Mouse (Mus musculus) liver, embryonic 12.5 days (tissue): ENCODE results near the gene Ggt6. TPM values are rescaled to one million over a fixed set of nuclear protein-coding genes. Genes with fewer than 3 reads are reported as not detected.

Experiments used
- ATAC-seq: fragments of 200-750 bp; cut with Nextera tagmentation; 2 replicates; pipeline ENCODE4 v1.8.0; 2017; ENCODE audit warnings: moderate number of reproducible peaks, mild to moderate bottlenecking, moderate library complexity
- H3K27ac ChIP-seq: fragments of 300-500 bp; sonication (generic); 2 replicates; pipeline ENCODE4 v1.5.1; 2016; ENCODE audit warnings: mild to moderate bottlenecking
- H3K27me3 ChIP-seq: fragments of 300-500 bp; sonication (generic); replicated peaks from 2 replicates; pipeline ENCODE4 v1.6.1; 2016; ENCODE audit warnings: mild to moderate bottlenecking, moderate library complexity
- H3K36me3 ChIP-seq: fragments of 300-500 bp; sonication (generic); 2 replicates; pipeline ENCODE4 v1.6.1; 2016; ENCODE audit warnings: mild to moderate bottlenecking, moderate library complexity
- H3K4me1 ChIP-seq: fragments of 300-500 bp; sonication (generic); 2 replicates; pipeline ENCODE4 v1.6.1; 2016
- H3K4me2 ChIP-seq: fragments of 300-500 bp; sonication (generic); 2 replicates; pipeline ENCODE4 v1.6.1; 2016; ENCODE audit warnings: mild to moderate bottlenecking, moderate library complexity
- H3K4me3 ChIP-seq: fragments of 300-500 bp; sonication (generic); 2 replicates; pipeline ENCODE4 v1.5.1; 2016; ENCODE audit warnings: mild to moderate bottlenecking, moderate library complexity
- H3K9ac ChIP-seq: fragments of 300-500 bp; sonication (generic); 2 replicates; pipeline ENCODE4 v1.6.1; 2016; ENCODE audit warnings: mild to moderate bottlenecking, moderate library complexity
- H3K9me3 ChIP-seq: fragments of 300-500 bp; sonication (generic); replicated peaks from 2 replicates; pipeline ENCODE4 v1.6.1; 2016; ENCODE audit warnings: mild to moderate bottlenecking, moderate library complexity
- WGBS: fragments of 180-500 bp; shearing (Covaris S2); methylation state at CpG from one replicate; pipeline ENCODE4 v1.1.7; 2016; ENCODE audit not compliant: insufficient replicate concordance; 5-methylcytosine and 5-hydroxymethylcytosine counted together
- polyA plus RNA-seq: library from polyadenylated mRNA; unstranded; fragments of >200 nt; fragmentation: Nextera tagmentation; extraction: Ambion mirVana; gene quantifications from 2 replicates; pipeline ENCODE4 v1.2.1, GENCODE M21; 2016

Ggt6 gene
- polyA plus RNA-seq, 1 experiment from 2014 or later = not detected

- Histone ChIP-seq H3K4me1 (peaks cover 81% of the 10 kb centered on the region), H3K9me3 (no peaks in the 10 kb centered on the region), H3K4me2 (no peak overlapping the region), H3K9ac (no peak overlapping the region), H3K27ac (no peak overlapping the region), H3K4me3 (no peak overlapping the region), H3K27me3 (peaks cover 69% of the 10 kb centered on the region), H3K36me3 (no peaks in the 10 kb centered on the region)
- no peak for ATAC-seq
- 67% methylated on average over 7 of the region's 7 CpGs for WGBS
These were observed 22.3 kb upstream of the Ggt6 start for GRCm38 (mm10) chr11:72413016-72413415.

GRCm38 (mm10) chr11:72413601-72414190, 21.6 kb upstream of the Ggt6 start:
- Histone ChIP-seq H3K36me3 (no peaks in the 10 kb centered on the region), H3K4me2 (no peak overlapping the region), H3K27ac (no peak overlapping the region), H3K9ac (no peak overlapping the region), H3K27me3 (peaks cover 72% of the 10 kb centered on the region), H3K4me3 (no peak overlapping the region), H3K9me3 (no peaks in the 10 kb centered on the region), H3K4me1 (peaks cover 80% of the 10 kb centered on the region)
- WGBS = 49% methylated on average over 5 of the region's 5 CpGs
- no peak for ATAC-seq

- peak overlapping the region; percentile 44 for H3K4me2 ChIP-seq
- no peaks in the 10 kb centered on the region for H3K9me3 ChIP-seq
- H3K27ac ChIP-seq = 0 out of 2 replicates have a peak overlapping the region, but pooled peaks have one; percentile 36
- no peaks in the 10 kb centered on the region for H3K36me3 ChIP-seq
- WGBS = 11% methylated on average over 8 of the region's 8 CpGs
- H3K27me3 ChIP-seq = peaks cover 59% of the 10 kb centered on the region
- ATAC-seq = peak; percentile 81
- H3K9ac ChIP-seq = 0 out of 2 replicates have a peak overlapping the region, but pooled peaks have one; percentile 17
- no peak overlapping the region for H3K4me3 ChIP-seq
- peaks cover 76% of the 10 kb centered on the region for H3K4me1 ChIP-seq
These were observed 20.2 kb upstream of the Ggt6 start for GRCm38 (mm10) chr11:72415155-72415554.

GRCm38 (mm10) chr11:72416666-72417065, 18.7 kb upstream of the Ggt6 start:
- Histone ChIP-seq H3K4me1 (peaks cover 61% of the 10 kb centered on the region), H3K4me3 (no peak overlapping the region), H3K9ac (peak overlapping the region; percentile 27), H3K36me3 (no peaks in the 10 kb centered on the region), H3K4me2 (no peak overlapping the region), H3K27me3 (peaks cover 44% of the 10 kb centered on the region), H3K27ac (no peak overlapping the region), H3K9me3 (no peaks in the 10 kb centered on the region)
- no peak for ATAC-seq
- 60% methylated on average over 5 of the region's 5 CpGs for WGBS

- ATAC-seq = no peak
- no peaks in the 10 kb centered on the region for H3K9me3 ChIP-seq
- H3K36me3 ChIP-seq = no peaks in the 10 kb centered on the region
- no peak overlapping the region for H3K27ac ChIP-seq
- no peak overlapping the region for H3K4me2 ChIP-seq
- WGBS = 42% methylated on average over 4 of the region's 4 CpGs
- H3K4me3 ChIP-seq = no peak overlapping the region
- H3K4me1 ChIP-seq = peaks cover 54% of the 10 kb centered on the region
- H3K9ac ChIP-seq = no peak overlapping the region
- peaks cover 36% of the 10 kb centered on the region for H3K27me3 ChIP-seq
These were observed 17.9 kb upstream of the Ggt6 start for GRCm38 (mm10) chr11:72417376-72417775.

GRCm38 (mm10) chr11:72418227-72418626, 17.1 kb upstream of the Ggt6 start:
- ATAC-seq = no peak
- 64% methylated on average over 8 of the region's 8 CpGs for WGBS
- H3K9me3 ChIP-seq = no peaks in the 10 kb centered on the region
- no peak overlapping the region for H3K4me3 ChIP-seq
- peaks cover 28% of the 10 kb centered on the region for H3K27me3 ChIP-seq
- no peaks in the 10 kb centered on the region for H3K36me3 ChIP-seq
- no peak overlapping the region for H3K27ac ChIP-seq
- peaks cover 49% of the 10 kb centered on the region for H3K4me1 ChIP-seq
- H3K9ac ChIP-seq = no peak overlapping the region
- no peak overlapping the region for H3K4me2 ChIP-seq

- 71% methylated on average over 6 of the region's 6 CpGs for WGBS
- no peak for ATAC-seq
- H3K27ac ChIP-seq = no peak overlapping the region
These were observed 16.3 kb upstream of the Ggt6 start for GRCm38 (mm10) chr11:72419006-72419405.

GRCm38 (mm10) chr11:72420460-72421122, 14.7 kb upstream of the Ggt6 start:
- no peak overlapping the region for H3K9ac ChIP-seq
- no peak overlapping the region for H3K4me2 ChIP-seq
- no peak overlapping the region for H3K27ac ChIP-seq
- no peak overlapping the region for H3K4me3 ChIP-seq
- H3K4me1 ChIP-seq = peaks cover 27% of the 10 kb centered on the region
- WGBS = 68% methylated on average over 6 of the region's 6 CpGs
- H3K27me3 ChIP-seq = peaks cover 10% of the 10 kb centered on the region
- H3K9me3 ChIP-seq = no peaks in the 10 kb centered on the region
- no peak for ATAC-seq
- H3K36me3 ChIP-seq = no peaks in the 10 kb centered on the region

More at GRCm38 (mm10) chr11:72419006-72419405, 16.3 kb upstream of the Ggt6 start:
- no peaks in the 10 kb centered on the region for H3K36me3 ChIP-seq
- no peak overlapping the region for H3K4me3 ChIP-seq
- no peak overlapping the region for H3K4me2 ChIP-seq
- no peak overlapping the region for H3K9ac ChIP-seq
- H3K4me1 ChIP-seq = peaks cover 41% of the 10 kb centered on the region
- H3K9me3 ChIP-seq = no peaks in the 10 kb centered on the region
- peaks cover 20% of the 10 kb centered on the region for H3K27me3 ChIP-seq

GRCm38 (mm10) chr11:72421518-72422278, 13.6 kb upstream of the Ggt6 start:
- 53% methylated on average over 11 of the region's 11 CpGs for WGBS
- Histone ChIP-seq H3K4me1 (peaks cover 16% of the 10 kb centered on the region), H3K9me3 (no peaks in the 10 kb centered on the region), H3K4me2 (no peak overlapping the region), H3K9ac (no peak overlapping the region), H3K36me3 (no peaks in the 10 kb centered on the region), H3K27me3 (peaks cover 10% of the 10 kb centered on the region), H3K27ac (no peak overlapping the region), H3K4me3 (no peak overlapping the region)
- ATAC-seq = no peak

GRCm38 (mm10) chr11:72423686-72424085, 11.6 kb upstream of the Ggt6 start:
- H3K4me2 ChIP-seq = no peak overlapping the region
- H3K9ac ChIP-seq = no peak overlapping the region
- H3K9me3 ChIP-seq = no peaks in the 10 kb centered on the region

GRCm38 (mm10) chr11:72425201-72425600, 10.1 kb upstream of the Ggt6 start:
- peaks cover 10% of the 10 kb centered on the region for H3K4me1 ChIP-seq
- no peak overlapping the region for H3K27ac ChIP-seq
- no peaks in the 10 kb centered on the region for H3K9me3 ChIP-seq
- no peak overlapping the region for H3K4me3 ChIP-seq
- H3K9ac ChIP-seq = no peak overlapping the region
- no peak for ATAC-seq
- no peaks in the 10 kb centered on the region for H3K36me3 ChIP-seq
- H3K27me3 ChIP-seq = no peaks in the 10 kb centered on the region
- H3K4me2 ChIP-seq = no peak overlapping the region

More at GRCm38 (mm10) chr11:72423686-72424085, 11.6 kb upstream of the Ggt6 start:
- Histone ChIP-seq H3K4me3 (no peak overlapping the region), H3K4me1 (peaks cover under 1% of the 10 kb centered on the region), H3K27ac (no peak overlapping the region), H3K27me3 (no peaks in the 10 kb centered on the region), H3K36me3 (no peaks in the 10 kb centered on the region)
- ATAC-seq = no peak
- 63% methylated on average over 4 of the region's 4 CpGs for WGBS

GRCm38 (mm10) chr11:72426884-72427283, 8.4 kb upstream of the Ggt6 start:
- peaks cover 10% of the 10 kb centered on the region for H3K4me1 ChIP-seq
- H3K9me3 ChIP-seq = no peaks in the 10 kb centered on the region
- no peak overlapping the region for H3K4me3 ChIP-seq
- H3K27ac ChIP-seq = no peak overlapping the region
- no peaks in the 10 kb centered on the region for H3K36me3 ChIP-seq
- H3K4me2 ChIP-seq = no peak overlapping the region
- no peak for ATAC-seq
- no peak overlapping the region for H3K9ac ChIP-seq
- no peaks in the 10 kb centered on the region for H3K27me3 ChIP-seq
